In the genomic region with DNA sequence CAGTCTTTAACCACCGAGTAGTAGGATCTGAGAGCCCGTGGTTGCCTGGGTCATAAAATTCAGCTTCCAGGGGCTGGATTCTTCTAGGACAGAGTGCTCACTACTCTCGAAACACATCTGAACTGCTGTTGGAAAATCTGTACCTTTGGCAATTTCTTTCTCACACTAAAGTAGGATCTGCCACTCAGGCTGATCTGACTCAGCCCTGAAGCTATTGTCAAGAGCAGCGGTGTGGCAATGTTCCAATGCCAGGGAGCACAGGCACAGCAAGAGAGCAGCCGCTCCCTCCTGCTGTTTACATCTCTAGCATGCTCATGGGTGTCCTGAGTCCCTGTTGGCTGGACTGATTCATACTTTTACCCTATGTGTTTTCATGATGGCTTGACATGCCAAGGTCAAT, we compare ENCODE assay signal across 9 mouse cellular contexts.
DNase-seq lines count a peak whose midpoint lies in the region; ATAC-seq and TF ChIP-seq lines count a peak whose summit lies in the region.
"Had no signal": no experiment of that assay in that cellular context is flagged by ENCODE, and none has a peak within 500 bp of the region (broad histone marks: within the 10 kb centered on the region; RNA-seq: fewer than 3 reads in every experiment).

No protein-coding gene starts in this region.

- H3K27me3 ChIP-seq in hindbrain, postnatal 0 days (ENCODE audit: insufficient read depth, low read length): no peaks in the 10 kb centered on the region
- no peaks in the 10 kb centered on the region for H3K27me3 ChIP-seq in hindbrain, embryonic 16.5 days (replicated peaks; ENCODE audit: control insufficient read depth, insufficient read depth, low read length)
- H3K27me3 ChIP-seq in forebrain, embryonic 13.5 days: no peaks in the 10 kb centered on the region
- H3K27me3 ChIP-seq in lung, embryonic 15.5 days: no peaks in the 10 kb centered on the region
- no peaks in the 10 kb centered on the region for H3K27me3 ChIP-seq in cerebellum, adult 2 months (ENCODE audit: control insufficient read depth, insufficient read depth, low read length)

- no peak for DNase-seq in hindbrain, postnatal 0 days (ENCODE audit: low spot score)
- peak; percentile 88 for DNase-seq in NIH3T3 (ENCODE audit: low read depth)
- no peak for DNase-seq in urinary bladder, postnatal 25 days (ENCODE audit: low spot score)
- no peak for DNase-seq in cerebellum, adult 2 months
- DNase-seq in thymus, postnatal 14 days: no peak

- TF ChIP-seq POLR2A in cerebellum, adult 2 months (IDR thresholded peaks at IDR 0.05; ENCODE audit: borderline replicate concordance, insufficient read depth, low read length): no peak

- no peaks in the 10 kb centered on the region for H3K36me3 ChIP-seq in hindbrain, postnatal 0 days (ENCODE audit: insufficient read depth, low read length)
- H3K36me3 ChIP-seq in hindbrain, embryonic 16.5 days (ENCODE audit: control insufficient read depth, insufficient read depth, low read length): no peaks in the 10 kb centered on the region
- no peaks in the 10 kb centered on the region for H3K36me3 ChIP-seq in forebrain, embryonic 13.5 days (ENCODE audit: poor library complexity, severe bottlenecking)
- no peaks in the 10 kb centered on the region for H3K36me3 ChIP-seq in lung, embryonic 15.5 days
- H3K36me3 ChIP-seq: G1E had no signal

- no peak overlapping the region for H3K4me3 ChIP-seq in hindbrain, postnatal 0 days (ENCODE audit: low read length)
- H3K4me3 ChIP-seq in hindbrain, embryonic 16.5 days (ENCODE audit: low read length): no peak overlapping the region
- no peak overlapping the region for H3K4me3 ChIP-seq in forebrain, embryonic 13.5 days
- no peak overlapping the region for H3K4me3 ChIP-seq in lung, embryonic 15.5 days
- H3K4me3 ChIP-seq in cerebellum, adult 2 months (replicated peaks; ENCODE audit: insufficient read depth, low read depth, low read length): no peak overlapping the region

- 52% methylated on average over 5 of the region's 5 CpGs for WGBS in hindbrain, postnatal 0 days
- WGBS in hindbrain, embryonic 16.5 days: 54% methylated on average over 5 of the region's 5 CpGs
- 74% methylated on average over 5 of the region's 5 CpGs for WGBS in forebrain, embryonic 13.5 days
- WGBS in lung, embryonic 15.5 days: 56% methylated on average over 5 of the region's 5 CpGs
- 64% methylated on average over 5 of the region's 5 CpGs for WGBS in cerebellum, adult 2 months

- no peaks in the 10 kb centered on the region for H3K9me3 ChIP-seq in hindbrain, postnatal 0 days (ENCODE audit: low read length)
- H3K9me3 ChIP-seq in hindbrain, embryonic 16.5 days (ENCODE audit: control insufficient read depth, low read length): no peaks in the 10 kb centered on the region
- no peaks in the 10 kb centered on the region for H3K9me3 ChIP-seq in forebrain, embryonic 13.5 days (replicated peaks)
- no peaks in the 10 kb centered on the region for H3K9me3 ChIP-seq in lung, embryonic 15.5 days
- H3K9me3 ChIP-seq: G1E had no signal

- H3K27ac ChIP-seq in hindbrain, postnatal 0 days: 0 out of 2 replicates have a peak overlapping the region, but pooled peaks have one; percentile 3
- no peak overlapping the region for H3K27ac ChIP-seq in hindbrain, embryonic 16.5 days (ENCODE audit: low read depth, low read length)
- peak overlapping the region; percentile 3; the same call in 1 of the 2 replicates for H3K27ac ChIP-seq in forebrain, embryonic 13.5 days
- H3K27ac ChIP-seq in lung, embryonic 15.5 days: peak overlapping the region; percentile 96
- no peak overlapping the region for H3K27ac ChIP-seq in cerebellum, adult 2 months (ENCODE audit: insufficient read depth, low read length)

- no peak for ATAC-seq in hindbrain, postnatal 0 days
- ATAC-seq in hindbrain, embryonic 16.5 days: no peak
- ATAC-seq in forebrain, embryonic 13.5 days: no peak
- no peak for ATAC-seq in lung, embryonic 15.5 days (ENCODE audit: borderline replicate concordance, extremely low read depth, low FRiP score, low TSS enrichment)

- no peak overlapping the region for H3K4me2 ChIP-seq in hindbrain, postnatal 0 days (ENCODE audit: low read depth, low read length)
- no peak overlapping the region for H3K4me2 ChIP-seq in hindbrain, embryonic 16.5 days (ENCODE audit: low read length)
- no peak overlapping the region for H3K4me2 ChIP-seq in forebrain, embryonic 13.5 days
- H3K4me2 ChIP-seq in lung, embryonic 15.5 days: no peak overlapping the region

- H3K4me1 ChIP-seq in hindbrain, postnatal 0 days (ENCODE audit: insufficient read depth, low read length): no peaks in the 10 kb centered on the region; the same call in 1 of the 2 replicates
- peaks cover 7% of the 10 kb centered on the region; the same call in 1 of the 2 replicates for H3K4me1 ChIP-seq in hindbrain, embryonic 16.5 days (ENCODE audit: control insufficient read depth, insufficient read depth, low read depth, low read length)
- H3K4me1 ChIP-seq in forebrain, embryonic 13.5 days: peaks cover 47% of the 10 kb centered on the region
- H3K4me1 ChIP-seq in lung, embryonic 15.5 days: peaks cover 63% of the 10 kb centered on the region
- H3K4me1 ChIP-seq in cerebellum, adult 2 months (ENCODE audit: control insufficient read depth, insufficient read depth, low read length): no peaks in the 10 kb centered on the region

- TF ChIP-seq CTCF in hindbrain, postnatal 0 days (IDR thresholded peaks at IDR 0.05; ENCODE audit: low read depth): no peak
- no peak for TF ChIP-seq CTCF in cerebellum, adult 2 months (IDR thresholded peaks at IDR 0.05; ENCODE audit: borderline replicate concordance, insufficient read depth, low read depth, low read length)

- no peak overlapping the region for H3K9ac ChIP-seq in hindbrain, postnatal 0 days (replicated peaks; ENCODE audit: low read length)
- H3K9ac ChIP-seq in hindbrain, embryonic 16.5 days (ENCODE audit: low read depth, low read length): no peak overlapping the region
- H3K9ac ChIP-seq in forebrain, embryonic 13.5 days: no peak overlapping the region
- no peak overlapping the region for H3K9ac ChIP-seq in lung, embryonic 15.5 days

Comparison
In these comparisons a context has a peak if more than half of its experiments do, and no peak if none do; other contexts are left out.
1. H3K27ac ChIP-seq: peak in hindbrain, postnatal 0 days (single experiment), forebrain, embryonic 13.5 days (single experiment) and lung, embryonic 15.5 days (single experiment); none in hindbrain, embryonic 16.5 days (single experiment) and cerebellum, adult 2 months (single experiment).